Comparison of ENCODE assay signal across 9 mouse cellular contexts in genomic region chr11:119514967-119515636, GRCm38 (mm10). TPM values are rescaled to one million over a fixed set of nuclear protein-coding genes. Genes with fewer than 3 reads are reported as not detected.
DNase-seq lines count a peak whose midpoint lies in the region; ATAC-seq lines count a peak whose summit lies in the region.
"Had no signal": no experiment of that assay in that cellular context is flagged by ENCODE, and none has a peak within 500 bp of the region (broad histone marks: within the 10 kb centered on the region; RNA-seq: fewer than 3 reads in every experiment).

No protein-coding gene starts in this region.

- WGBS in hindbrain, embryonic 15.5 days, result 2% methylated on average over 21 of the region's 21 CpGs
- 6% methylated on average over 21 of the region's 21 CpGs for WGBS in liver, embryonic 12.5 days (ENCODE audit: insufficient replicate concordance)

- ATAC-seq in hindbrain, embryonic 15.5 days (ENCODE audit: low FRiP score, low read depth), result peak; percentile 69
- ATAC-seq in liver, embryonic 12.5 days, result no peak

- peaks cover 39% of the 10 kb centered on the region for H3K4me1 ChIP-seq in hindbrain, embryonic 15.5 days (replicated peaks)
- H3K4me1 ChIP-seq in liver, embryonic 12.5 days, result 0 out of 2 replicates have a peak, but pooled peaks cover 3% of the 10 kb centered on the region
- H3K4me1 ChIP-seq: liver, embryonic 15.5 days had no signal

- 0 out of 2 replicates have a peak overlapping the region, but pooled peaks have one; percentile 8 for H3K4me3 ChIP-seq in hindbrain, embryonic 15.5 days
- H3K4me3 ChIP-seq in liver, embryonic 12.5 days, result no peak overlapping the region
- H3K4me3 ChIP-seq: liver, embryonic 15.5 days had no signal

- H3K4me2 ChIP-seq in hindbrain, embryonic 15.5 days, result peak overlapping the region; percentile 42
- H3K4me2 ChIP-seq in liver, embryonic 12.5 days, result peak overlapping the region; percentile 41
- H3K4me2 ChIP-seq: liver, embryonic 15.5 days had no signal

- no peaks in the 10 kb centered on the region for H3K27me3 ChIP-seq in hindbrain, embryonic 15.5 days
- peaks cover 86% of the 10 kb centered on the region for H3K27me3 ChIP-seq in liver, embryonic 12.5 days (replicated peaks)

- H3K36me3 ChIP-seq in hindbrain, embryonic 15.5 days, result no peaks in the 10 kb centered on the region
- no peaks in the 10 kb centered on the region for H3K36me3 ChIP-seq in liver, embryonic 12.5 days
- H3K36me3 ChIP-seq: liver, embryonic 15.5 days had no signal

- peak overlapping the region; percentile 43 for H3K27ac ChIP-seq in hindbrain, embryonic 15.5 days (replicated peaks)
- no peak overlapping the region for H3K27ac ChIP-seq in liver, embryonic 12.5 days
- H3K27ac ChIP-seq: liver, embryonic 15.5 days had no signal

- no peak overlapping the region for H3K9ac ChIP-seq in hindbrain, embryonic 15.5 days
- no peak overlapping the region for H3K9ac ChIP-seq in liver, embryonic 12.5 days
- H3K9ac ChIP-seq: liver, embryonic 15.5 days had no signal

- H3K9me3 ChIP-seq in hindbrain, embryonic 15.5 days, result no peaks in the 10 kb centered on the region
- no peaks in the 10 kb centered on the region for H3K9me3 ChIP-seq in liver, embryonic 12.5 days (replicated peaks)
- H3K9me3 ChIP-seq: liver, embryonic 15.5 days had no signal

- DNase-seq in layer of hippocampus, adult 11-12 months (ENCODE audit: low spot score), result peak; percentile 85
- DNase-seq in layer of hippocampus, adult 9-10 months (ENCODE audit: low spot score), result no peak
- peak; percentile 83 for DNase-seq in embryo, embryonic 10.5 days (ENCODE audit: low spot score)
- DNase-seq in right cerebral cortex, postnatal 36 days (ENCODE audit: low spot score in 2 of 2), result peak; percentile 59 to 81
- DNase-seq in thymus, postnatal 0 days (ENCODE audit: low spot score), result no peak
- no peak for DNase-seq in Muller cell, postnatal 12 days (ENCODE audit: inconsistent ontology term)

RNA-seq across cellular contexts. Expression of gene Endov, which starts 24.0 kb away (rescaled TPM):
- polyA plus RNA-seq in hindbrain, embryonic 15.5 days (2015; fragmentation: Nextera tagmentation; extraction: Ambion mirVana), result 17.2 and 17.6 TPM in 2 replicates
- 7.9 and 10.5 TPM in 2 replicates for polyA plus RNA-seq in liver, embryonic 12.5 days (2016; fragmentation: Nextera tagmentation; extraction: Ambion mirVana)
- 17.8 and 19.4 TPM in 2 replicates for polyA plus RNA-seq in thymus, postnatal 0 days (2015; fragmentation: Nextera tagmentation; extraction: Ambion mirVana)

RNA-seq across cellular contexts. Expression of gene Nptx1, which starts 32.5 kb away (rescaled TPM):
- 16.2 and 20.7 TPM in 2 replicates for polyA plus RNA-seq in hindbrain, embryonic 15.5 days (2015; fragmentation: Nextera tagmentation; extraction: Ambion mirVana)
- 0.04 and 0.06 TPM in 2 replicates for polyA plus RNA-seq in liver, embryonic 12.5 days (2016; fragmentation: Nextera tagmentation; extraction: Ambion mirVana)
- 0.23 and 0.31 TPM in 2 replicates for polyA plus RNA-seq in thymus, postnatal 0 days (2015; fragmentation: Nextera tagmentation; extraction: Ambion mirVana)
- polyA plus RNA-seq: liver, embryonic 15.5 days had no signal

Comparison
In these comparisons a context has a peak if more than half of its experiments do, and no peak if none do; other contexts are left out.
1. DNase-seq: peak in layer of hippocampus, adult 11-12 months (single experiment), embryo, embryonic 10.5 days (single experiment) and right cerebral cortex, postnatal 36 days (2 of 2); none in layer of hippocampus, adult 9-10 months (single experiment), thymus, postnatal 0 days (single experiment) and Muller cell, postnatal 12 days (single experiment).
2. RNA of gene Nptx1, which starts 32.5 kb away (polyA plus RNA-seq): 16.2 to 20.7 TPM in hindbrain, embryonic 15.5 days; 0.23 to 0.31 TPM in thymus, postnatal 0 days and 0.04 to 0.06 TPM in liver, embryonic 12.5 days; every median in the first group is over 10 times any median in the second.